Mouse (Mus musculus): ENCODE measurements around the gene Apoa2. TPM values are rescaled to one million over a fixed set of nuclear protein-coding genes. Genes with fewer than 3 reads are reported as not detected.

Apoa2 gene
- polyA plus RNA-seq, 1 experiment: 20.8 TPM

DNA sequence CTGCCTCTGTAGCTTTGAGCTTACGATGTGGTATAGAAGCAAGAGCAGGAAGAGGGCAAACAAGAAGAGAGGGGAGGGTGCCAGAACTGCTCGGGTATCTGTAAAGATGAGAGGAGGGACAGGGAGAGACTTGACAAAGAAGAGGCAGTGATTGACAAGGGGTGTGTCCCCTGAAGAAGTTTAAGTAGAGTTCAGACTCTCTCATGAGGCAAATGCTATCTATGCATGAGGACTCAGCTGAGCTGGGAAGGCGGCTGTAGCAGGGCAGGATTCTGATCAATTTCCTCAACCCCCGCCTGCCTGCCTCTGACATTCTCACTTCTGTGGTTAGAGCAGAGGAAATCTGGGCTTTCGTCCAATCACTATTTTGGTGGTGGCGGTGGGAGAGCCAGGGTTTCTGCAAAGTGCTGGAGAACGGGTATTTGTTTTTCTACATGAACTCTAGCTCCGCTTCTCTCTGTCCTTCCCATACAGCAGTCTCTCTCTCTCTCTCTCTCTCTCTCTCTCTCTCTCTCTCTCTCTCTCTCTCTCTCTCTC is 37.8 kb downstream of the Apoa2 start:
- Histone ChIP-seq H3K36me3 (ENCODE audit: control insufficient read depth, insufficient read depth, low read length) (no peaks in the 10 kb centered on the region), H3K27ac (ENCODE audit: insufficient read depth, low read depth, low read length) (peak overlapping the region; percentile 85), H3K4me1 (ENCODE audit: control insufficient read depth, insufficient read depth, low read length) (no peaks in the 10 kb centered on the region; the same call in 1 of the 2 replicates), H3K27me3 (replicated peaks; ENCODE audit: control insufficient read depth, insufficient read depth, low read length) (no peaks in the 10 kb centered on the region), H3K4me3 (ENCODE audit: insufficient read depth, low read depth, low read length) (no peak overlapping the region)
- peak; percentile 86 for DNase-seq
- WGBS: 5% methylated on average over 8 of the region's 8 CpGs
- TF ChIP-seq POLR2A (IDR thresholded peaks at IDR 0.05; ENCODE audit: low read depth, low read length) (no peak), CTCF (conservative IDR thresholded peaks at IDR 0.05; ENCODE audit: insufficient read depth, insufficient read length, low read depth, low read length) (no peak)

- 0% methylated on average over 2 of the region's 2 CpGs for WGBS
- Histone ChIP-seq H3K36me3 (ENCODE audit: control insufficient read depth, insufficient read depth, low read length) (no peaks in the 10 kb centered on the region), H3K4me1 (ENCODE audit: control insufficient read depth, insufficient read depth, low read length) (no peaks in the 10 kb centered on the region; the same call in 1 of the 2 replicates), H3K27me3 (replicated peaks; ENCODE audit: control insufficient read depth, insufficient read depth, low read length) (no peaks in the 10 kb centered on the region), H3K4me3 (ENCODE audit: insufficient read depth, low read depth, low read length) (no peak overlapping the region), H3K27ac (ENCODE audit: insufficient read depth, low read depth, low read length) (peak overlapping the region; percentile 8; the same call in 1 of the 2 replicates)
- no peak for TF ChIP-seq CTCF (conservative IDR thresholded peaks at IDR 0.05; ENCODE audit: insufficient read depth, insufficient read length, low read depth, low read length)
- TF ChIP-seq POLR2A (IDR thresholded peaks at IDR 0.05; ENCODE audit: low read depth, low read length): no peak
- peak; percentile 73 for DNase-seq
Measured at GRCm38 (mm10) chr1:171263185-171263611, 38.3 kb downstream of the Apoa2 start.

DNA sequence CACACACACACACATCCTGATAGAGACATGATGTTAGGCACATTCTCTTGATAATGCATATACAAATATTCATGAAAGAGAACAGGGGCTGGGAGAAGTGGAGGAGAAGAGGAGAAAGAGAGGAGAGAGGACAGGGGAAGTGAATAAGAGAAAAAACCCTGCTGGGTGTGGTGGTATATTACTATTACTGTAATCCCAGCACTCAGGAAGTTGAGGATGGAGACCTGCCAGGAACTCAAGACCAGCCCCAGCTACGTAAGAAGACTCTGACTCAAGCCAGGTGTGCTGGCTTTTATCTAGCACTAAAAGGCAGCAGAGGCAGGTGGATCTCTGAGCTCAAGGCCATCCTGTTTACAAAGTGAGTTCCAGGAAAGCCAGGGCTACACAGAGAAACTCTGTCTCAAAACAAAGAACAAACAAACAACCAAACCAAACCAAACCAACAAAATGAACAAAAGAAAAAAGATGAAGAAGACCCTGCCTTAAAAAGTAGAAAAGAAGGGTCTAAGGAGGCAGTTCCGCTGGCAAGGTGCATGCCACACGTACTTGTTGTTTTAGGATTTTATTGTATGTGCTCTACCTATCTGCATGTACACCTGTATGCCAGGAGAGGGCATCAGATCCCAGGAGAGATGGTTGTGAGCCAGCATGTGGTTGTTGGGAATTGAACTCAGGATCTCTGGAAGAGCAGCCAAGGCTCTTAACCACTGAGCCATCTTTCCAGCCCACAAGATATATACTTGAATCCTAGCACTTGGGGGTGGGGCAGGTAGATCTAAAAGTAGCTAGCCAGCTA is 39.0 kb downstream of the Apoa2 start:
- Histone ChIP-seq H3K4me1 (ENCODE audit: control insufficient read depth, insufficient read depth, low read length) (no peaks in the 10 kb centered on the region; the same call in 1 of the 2 replicates), H3K27ac (ENCODE audit: insufficient read depth, low read depth, low read length) (peak overlapping the region; percentile 52; the same call in 1 of the 2 replicates), H3K27me3 (replicated peaks; ENCODE audit: control insufficient read depth, insufficient read depth, low read length) (no peaks in the 10 kb centered on the region), H3K36me3 (ENCODE audit: control insufficient read depth, insufficient read depth, low read length) (no peaks in the 10 kb centered on the region), H3K4me3 (ENCODE audit: insufficient read depth, low read depth, low read length) (no peak overlapping the region)
- 82% methylated on average over 3 of the region's 3 CpGs for WGBS
- DNase-seq: no peak
- TF ChIP-seq CTCF (conservative IDR thresholded peaks at IDR 0.05; ENCODE audit: insufficient read depth, insufficient read length, low read depth, low read length) (peak; percentile 34), POLR2A (IDR thresholded peaks at IDR 0.05; ENCODE audit: low read depth, low read length) (no peak)

DNA sequence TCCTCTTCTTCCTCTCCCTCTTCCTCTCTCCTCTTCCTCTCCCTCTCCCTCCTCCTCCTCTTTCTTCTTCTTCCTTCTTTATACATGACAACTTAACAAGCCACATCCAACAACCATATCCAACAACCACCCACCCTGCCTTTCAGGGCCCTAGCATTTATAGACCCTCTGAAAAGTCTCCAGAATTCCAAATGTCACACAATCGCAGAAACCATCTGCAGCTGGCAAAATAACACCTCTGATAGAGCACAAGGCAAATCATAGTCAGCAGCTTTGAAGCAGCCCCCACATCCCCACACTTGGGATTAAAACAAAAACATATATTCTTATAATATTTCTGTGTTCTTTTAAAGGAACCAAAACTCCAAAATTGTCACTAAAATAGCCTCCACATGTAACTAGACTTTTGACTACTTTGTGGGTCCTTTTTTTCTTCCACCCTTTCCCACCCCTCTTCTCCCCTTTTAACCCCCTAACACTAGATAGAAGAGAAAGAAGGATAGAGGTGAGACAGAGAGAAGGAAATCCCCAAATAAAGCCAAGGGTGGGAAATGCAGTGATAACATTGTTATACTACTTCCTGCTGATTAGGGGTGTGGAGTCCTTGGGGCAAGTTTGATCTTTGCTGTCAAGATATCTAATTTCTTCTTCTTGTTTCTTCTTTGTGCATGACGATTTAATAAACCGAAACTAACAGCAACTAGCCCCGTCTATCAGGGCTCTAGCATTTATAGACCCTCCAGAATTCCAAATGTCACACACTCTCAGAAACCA is 41.3 kb downstream of the Apoa2 start:
- WGBS: 48% methylated on average over 4 of the region's 4 CpGs

GRCm38 (mm10) chr1:171268341-171268740 is 43.5 kb downstream of the Apoa2 start:
- WGBS: 69% methylated on average over 1 of the region's 1 CpGs
- H3K4me1 ChIP-seq (ENCODE audit: control insufficient read depth, insufficient read depth, low read length): peaks cover 13% of the 10 kb centered on the region; the same call in 1 of the 2 replicates
- DNase-seq: no peak
- H3K36me3 ChIP-seq (ENCODE audit: control insufficient read depth, insufficient read depth, low read length): no peaks in the 10 kb centered on the region
- H3K27ac ChIP-seq (ENCODE audit: insufficient read depth, low read depth, low read length): no peak overlapping the region
- H3K27me3 ChIP-seq (replicated peaks; ENCODE audit: control insufficient read depth, insufficient read depth, low read length): no peaks in the 10 kb centered on the region
- TF ChIP-seq POLR2A (IDR thresholded peaks at IDR 0.05; ENCODE audit: low read depth, low read length) (no peak), CTCF (conservative IDR thresholded peaks at IDR 0.05; ENCODE audit: insufficient read depth, insufficient read length, low read depth, low read length) (no peak)
- H3K4me3 ChIP-seq (ENCODE audit: insufficient read depth, low read depth, low read length): no peak overlapping the region

More for the DNA sequence above, 41.3 kb downstream of the Apoa2 start:
- no peaks in the 10 kb centered on the region for H3K36me3 ChIP-seq (ENCODE audit: control insufficient read depth, insufficient read depth, low read length)
- DNase-seq: no peak
- peaks cover 7% of the 10 kb centered on the region; the same call in 1 of the 2 replicates for H3K4me1 ChIP-seq (ENCODE audit: control insufficient read depth, insufficient read depth, low read length)
- H3K27ac ChIP-seq (ENCODE audit: insufficient read depth, low read depth, low read length): no peak overlapping the region
- no peak for TF ChIP-seq POLR2A (IDR thresholded peaks at IDR 0.05; ENCODE audit: low read depth, low read length)
- TF ChIP-seq CTCF (conservative IDR thresholded peaks at IDR 0.05; ENCODE audit: insufficient read depth, insufficient read length, low read depth, low read length): no peak
- no peak overlapping the region for H3K4me3 ChIP-seq (ENCODE audit: insufficient read depth, low read depth, low read length)
- no peaks in the 10 kb centered on the region for H3K27me3 ChIP-seq (replicated peaks; ENCODE audit: control insufficient read depth, insufficient read depth, low read length)

DNA sequence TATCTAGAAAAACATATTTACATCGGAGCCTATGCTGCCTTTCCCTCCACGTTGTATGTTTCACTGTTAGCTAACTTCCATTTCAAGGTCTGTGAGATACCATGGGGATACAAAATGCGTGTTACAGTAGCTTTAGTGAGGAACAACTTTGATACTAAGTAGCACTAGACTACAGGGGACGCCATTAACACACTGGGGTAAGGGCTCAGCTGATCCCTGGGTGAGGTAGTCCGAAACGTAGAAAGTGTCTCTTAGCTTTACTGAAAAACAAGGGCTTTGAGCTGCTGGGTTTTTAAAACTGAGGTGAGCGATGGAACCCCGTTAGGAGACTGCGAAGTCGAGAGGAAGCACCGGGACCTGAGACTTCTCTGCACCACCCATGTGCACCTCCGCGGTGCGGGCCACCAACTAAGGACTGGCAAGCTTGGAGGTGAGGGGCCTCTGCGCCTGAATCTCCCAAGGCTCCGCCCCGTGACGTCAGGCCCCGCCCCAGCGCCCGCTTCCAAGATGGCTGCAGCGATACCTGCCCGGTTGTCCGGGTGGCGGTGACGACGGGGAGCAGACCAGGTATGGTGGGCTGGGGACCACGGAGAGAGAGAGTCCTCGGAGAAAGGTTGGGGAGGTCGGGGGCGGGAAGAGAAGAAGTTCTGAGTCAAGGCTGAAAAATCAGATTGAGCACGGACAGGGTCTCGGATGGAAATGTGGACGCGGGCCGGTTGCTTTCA is 45.2 kb downstream of the Apoa2 start, which contains the start of gene B4galt3:
TSS of gene B4galt3 (plus strand) at position 481 of the 725 bp plus-strand sequence.
- WGBS: 5% methylated on average over 36 of the region's 36 CpGs
- Histone ChIP-seq H3K27ac (ENCODE audit: insufficient read depth, low read depth, low read length) (peak within 1 kb of the TSS; percentile 89), H3K36me3 (ENCODE audit: control insufficient read depth, insufficient read depth, low read length) (no peaks in the 10 kb centered on the region), H3K27me3 (replicated peaks; ENCODE audit: control insufficient read depth, insufficient read depth, low read length) (no peaks in the 10 kb centered on the region), H3K4me1 (ENCODE audit: control insufficient read depth, insufficient read depth, low read length) (peaks cover 13% of the 10 kb centered on the region; the same call in 1 of the 2 replicates), H3K4me3 (ENCODE audit: insufficient read depth, low read depth, low read length) (peak within 1 kb of the TSS; percentile 91)
- TF ChIP-seq POLR2A (IDR thresholded peaks at IDR 0.05; ENCODE audit: low read depth, low read length) (peak; percentile 96), CTCF (conservative IDR thresholded peaks at IDR 0.05; ENCODE audit: insufficient read depth, insufficient read length, low read depth, low read length) (no peak)
- DNase-seq: peak; percentile 97
